Mouse (Mus musculus): ENCODE measurements around the gene Gm6902.
"Not testable (repeated sequence)": the region's sequence is repeated elsewhere in the genome, so short reads cannot be mapped to it uniquely, and the experiment has no call there.

DNA sequence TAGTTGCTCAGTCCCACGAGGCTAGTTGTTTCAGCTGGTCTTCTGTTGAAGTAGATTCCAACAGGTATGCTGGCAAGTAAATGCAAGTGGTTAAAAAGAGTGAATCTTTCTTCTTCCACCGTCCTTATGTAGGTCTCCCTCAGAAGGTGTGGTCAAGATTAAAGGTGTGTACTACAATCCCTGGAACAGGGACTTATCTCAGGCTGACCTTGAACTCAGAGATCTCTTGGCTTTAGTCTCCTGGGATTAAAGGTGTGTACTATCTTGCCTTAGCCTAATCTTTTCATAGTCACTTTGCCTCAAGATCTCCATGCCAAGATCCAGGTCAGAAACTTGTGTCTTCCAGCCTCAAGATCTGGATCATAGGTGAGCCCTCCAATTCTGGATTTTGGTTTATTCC, at the start of gene Gm6902:
- TF ChIP-seq CTCF (IDR thresholded peaks at IDR 0.05; ENCODE audit: borderline replicate concordance, extremely low read depth, insufficient read depth, insufficient read length); POLR2A (IDR thresholded peaks at IDR 0.05; ENCODE audit: borderline replicate concordance, extremely low read depth, insufficient read depth, insufficient read length, poor library complexity, severe bottlenecking): not testable (repeated sequence)
